Mouse (Mus musculus) embryonic facial prominence, embryonic 15.5 days (tissue): ENCODE measurements around the gene Bet1l. TPM values are rescaled to one million over a fixed set of nuclear protein-coding genes. Genes with fewer than 3 reads are reported as not detected.

ENCODE experiments used
- ATAC-seq: fragments of 200-750 bp; cut with Nextera tagmentation; 2 replicates; pipeline ENCODE4 v1.8.0; 2017; ENCODE audit warnings: low read depth, moderate TSS enrichment; ENCODE audit not compliant: insufficient number of reproducible peaks, low FRiP score, low TSS enrichment
- H3K27ac ChIP-seq: fragments of 300-500 bp; sonication (generic); replicated peaks from 2 replicates; pipeline ENCODE4 v1.5.1; 2015; ENCODE audit warnings: mild to moderate bottlenecking, inconsistent platforms
- H3K27me3 ChIP-seq: fragments of 300-500 bp; sonication (generic); 2 replicates; pipeline ENCODE4 v1.6.1; 2015; ENCODE audit warnings: inconsistent platforms
- H3K36me3 ChIP-seq: fragments of 300-500 bp; sonication (generic); 2 replicates; pipeline ENCODE4 v1.6.1; 2015; ENCODE audit warnings: mild to moderate bottlenecking, inconsistent platforms
- H3K4me1 ChIP-seq: fragments of 300-500 bp; sonication (generic); 2 replicates; pipeline ENCODE4 v1.6.1; 2015; ENCODE audit warnings: inconsistent platforms
- H3K4me2 ChIP-seq: fragments of 300-500 bp; sonication (generic); replicated peaks from 2 replicates; pipeline ENCODE4 v1.6.1; 2015; ENCODE audit warnings: mild to moderate bottlenecking, inconsistent platforms
- H3K4me3 ChIP-seq: fragments of 300-500 bp; sonication (generic); replicated peaks from 2 replicates; pipeline ENCODE4 v1.5.1; 2015; ENCODE audit warnings: mild to moderate bottlenecking, inconsistent platforms
- H3K9ac ChIP-seq: fragments of 300-500 bp; sonication (generic); 2 replicates; pipeline ENCODE4 v1.6.1; 2015; ENCODE audit warnings: inconsistent platforms
- H3K9me3 ChIP-seq: fragments of 300-500 bp; sonication (generic); replicated peaks from 2 replicates; pipeline ENCODE4 v1.6.1; 2016; ENCODE audit warnings: inconsistent platforms
- WGBS: fragments of 180-500 bp; shearing (Covaris S2); methylation state at CpG from one replicate; pipeline ENCODE4 v1.1.7; 2015; 5-methylcytosine and 5-hydroxymethylcytosine counted together
- polyA plus RNA-seq: library from polyadenylated mRNA; unstranded; fragments of >200 nt; fragmentation: Nextera tagmentation; extraction: Ambion mirVana; gene quantifications from 2 replicates; pipeline ENCODE4 v1.2.1, GENCODE M21; 2015

The Bet1l gene
- polyA plus RNA-seq, 1 experiment from 2014 or later, result 64.2 TPM

DNA sequence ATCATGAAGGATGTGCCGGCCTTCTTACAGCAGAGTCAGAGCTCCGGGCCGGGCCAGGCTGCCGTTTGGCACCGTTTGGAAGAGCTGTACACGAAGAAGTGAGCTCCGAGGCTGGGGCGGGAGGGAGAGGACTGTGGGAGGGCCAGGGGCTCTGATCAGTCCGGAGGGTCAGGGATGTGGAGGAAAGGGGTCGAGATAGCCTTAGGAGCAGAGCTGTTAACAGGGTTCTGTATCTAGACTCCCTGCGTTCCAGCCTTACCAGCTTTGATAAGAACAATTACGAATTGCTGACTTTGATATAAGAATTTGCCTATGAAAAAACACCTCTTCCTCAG, 25.1 kb upstream of the Bet1l start:
- peaks cover 12% of the 10 kb centered on the region for H3K4me1 ChIP-seq
- H3K9ac ChIP-seq, result peak overlapping the region; percentile 89
- no peaks in the 10 kb centered on the region for H3K9me3 ChIP-seq
- H3K27ac ChIP-seq, result peak overlapping the region; percentile 70
- peak overlapping the region; percentile 93 for H3K4me3 ChIP-seq
- WGBS, result 1% methylated on average over 12 of the region's 12 CpGs
- ATAC-seq, result peak; percentile 39
- H3K27me3 ChIP-seq, result no peaks in the 10 kb centered on the region
- peak overlapping the region; percentile 56 for H3K4me2 ChIP-seq
- peaks cover 19% of the 10 kb centered on the region for H3K36me3 ChIP-seq

DNA sequence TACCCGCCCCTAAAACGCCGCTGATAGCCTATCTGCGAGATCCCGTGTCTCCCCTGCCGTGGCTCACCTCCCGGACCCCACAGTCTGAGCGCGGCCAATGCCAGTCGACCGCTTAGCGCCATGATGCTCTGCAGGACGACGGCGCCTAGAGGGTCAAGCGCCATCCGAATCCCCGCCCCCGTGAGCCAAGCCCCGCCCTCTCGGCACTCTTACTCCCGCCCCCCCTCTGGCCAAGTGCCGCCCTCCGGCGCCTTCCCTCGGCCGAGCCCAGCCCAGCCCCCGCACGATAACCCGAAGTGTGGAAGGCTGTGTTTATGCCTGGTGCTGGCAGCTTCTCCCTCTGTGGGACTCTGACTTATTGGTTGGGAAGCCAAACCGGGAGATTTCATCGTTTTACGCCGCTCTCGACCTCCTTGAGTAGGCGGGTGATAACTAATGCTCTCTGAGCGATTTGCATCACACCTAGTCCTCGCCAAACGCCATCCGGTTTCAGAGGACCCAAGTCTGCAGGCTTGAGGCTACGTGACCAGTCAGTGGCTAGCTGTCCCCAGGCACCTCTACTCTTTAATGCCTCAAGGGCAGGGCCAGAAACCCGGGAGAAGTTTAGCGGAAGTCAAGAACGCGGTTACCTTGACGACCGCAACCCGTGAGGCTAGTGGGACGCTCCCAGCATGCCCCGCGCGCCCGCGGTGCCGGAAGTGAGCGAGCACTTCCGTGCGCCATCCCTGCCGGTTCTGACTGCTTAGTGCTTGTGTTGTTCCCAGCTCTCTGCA, 24.5 kb upstream of the Bet1l start, which contains the start of the genes Psmd13 and Sirt3:
TSS of gene Psmd13 (plus strand) at position 273 of the 773 bp plus-strand sequence.
TSS of gene Sirt3 (minus strand) at position 614 of the 773 bp plus-strand sequence.
- peak within 1 kb of the TSS; percentile 56 for H3K4me2 ChIP-seq
- H3K27ac ChIP-seq, result peak within 1 kb of the TSS; percentile 70
- H3K4me1 ChIP-seq, result peaks cover 12% of the 10 kb centered on the region
- H3K9me3 ChIP-seq, result no peaks in the 10 kb centered on the region
- under 1% methylated on average over 59 of the region's 59 CpGs for WGBS
- peak within 1 kb of the TSS; percentile 93 for H3K4me3 ChIP-seq
- peak; percentile 95 for ATAC-seq
- H3K27me3 ChIP-seq, result no peaks in the 10 kb centered on the region
- H3K9ac ChIP-seq, result peak within 1 kb of the TSS; percentile 89
- peaks cover 13% of the 10 kb centered on the region for H3K36me3 ChIP-seq

DNA sequence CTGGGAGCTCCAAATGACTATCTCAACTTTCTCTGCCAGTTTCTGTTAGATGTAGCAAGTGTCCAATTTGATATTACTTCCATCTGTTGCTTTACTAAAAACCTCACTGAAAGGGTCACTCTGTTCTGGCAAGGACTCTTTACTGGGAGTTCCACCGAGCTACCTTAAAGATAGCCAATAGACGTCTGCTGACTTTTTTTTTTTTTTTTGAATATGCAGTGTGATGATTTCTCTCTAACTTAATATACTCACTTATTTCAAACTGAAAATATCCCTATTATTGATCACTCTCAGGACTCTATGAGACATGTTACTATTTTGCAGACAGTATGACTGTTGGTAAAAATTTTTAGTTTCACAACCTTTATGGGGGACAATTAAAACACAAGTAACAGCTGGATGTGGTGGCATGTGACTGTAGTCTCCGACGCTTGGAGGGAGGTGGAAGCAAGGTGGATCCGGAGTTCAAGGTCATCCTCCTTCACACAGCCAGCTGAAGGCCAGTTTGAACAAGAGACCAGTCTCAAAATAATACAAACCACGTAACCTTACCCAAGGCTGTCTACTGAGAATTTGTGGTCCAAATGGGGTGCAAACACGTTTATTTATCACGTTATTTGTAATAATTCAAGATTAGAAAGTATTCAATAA, 23.6 kb upstream of the Bet1l start:
- Histone ChIP-seq H3K27me3 (no peaks in the 10 kb centered on the region), H3K9ac (peak overlapping the region; percentile 89), H3K36me3 (peaks cover 7% of the 10 kb centered on the region), H3K27ac (no peak overlapping the region), H3K4me1 (peaks cover 12% of the 10 kb centered on the region), H3K4me2 (peak overlapping the region; percentile 56), H3K9me3 (no peaks in the 10 kb centered on the region), H3K4me3 (peak overlapping the region; percentile 93)
- no peak for ATAC-seq
- 17% methylated on average over 8 of the region's 8 CpGs for WGBS

DNA sequence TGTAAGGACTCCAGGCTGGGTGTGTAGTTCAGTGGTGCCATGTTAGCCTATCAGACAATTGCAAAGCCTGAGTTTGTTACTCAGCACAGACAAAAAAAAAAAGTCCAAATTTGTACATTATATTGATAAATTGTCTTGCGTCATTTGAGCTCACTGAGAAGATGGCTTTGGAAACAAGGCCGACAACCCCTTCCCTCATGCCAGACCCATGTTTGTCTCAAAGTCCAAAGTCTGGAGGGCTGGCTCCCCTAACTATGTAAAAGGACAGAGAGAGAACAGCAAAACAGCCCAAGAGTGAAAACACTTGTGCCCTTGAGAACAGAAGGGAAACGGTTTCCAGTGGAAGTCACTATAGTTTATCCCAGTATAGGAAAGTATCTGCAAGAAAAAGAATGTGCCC, 23.0 kb upstream of the Bet1l start:
- 0 out of 2 replicates have a peak overlapping the region, but pooled peaks have one; percentile 56 for H3K4me2 ChIP-seq
- ATAC-seq, result no peak

DNA sequence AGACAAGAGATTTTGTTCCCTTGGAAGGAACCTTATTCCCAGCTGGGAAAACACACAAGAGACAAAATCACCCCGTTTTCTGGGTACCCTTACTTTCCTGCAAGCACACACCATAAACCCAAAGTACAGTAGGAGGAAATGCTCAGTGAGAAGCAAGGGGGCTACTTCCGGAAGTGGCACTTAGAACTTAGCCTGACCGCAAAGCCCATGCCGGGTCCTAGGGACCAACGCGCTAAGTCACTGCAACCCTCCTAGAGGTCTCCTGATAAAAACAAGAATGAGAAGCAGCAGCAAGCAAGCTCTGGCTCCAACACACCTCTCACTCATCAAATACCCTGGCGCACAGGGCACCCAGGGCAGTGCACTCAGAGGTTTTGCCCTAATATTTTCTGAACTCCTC, 22.0 kb upstream of the Bet1l start:
- no peak overlapping the region for H3K27ac ChIP-seq
- H3K4me1 ChIP-seq, result peaks cover 12% of the 10 kb centered on the region
- no peaks in the 10 kb centered on the region for H3K9me3 ChIP-seq
- peaks cover 14% of the 10 kb centered on the region; the same call in 1 of the 2 replicates for H3K36me3 ChIP-seq
- H3K4me2 ChIP-seq, result no peak overlapping the region
- H3K27me3 ChIP-seq, result no peaks in the 10 kb centered on the region
- ATAC-seq, result no peak
- H3K4me3 ChIP-seq, result no peak overlapping the region
- no peak overlapping the region for H3K9ac ChIP-seq
- WGBS, result 89% methylated on average over 7 of the region's 7 CpGs

More for the DNA sequence above, 23.0 kb upstream of the Bet1l start:
- Histone ChIP-seq H3K4me3 (no peak overlapping the region), H3K27ac (no peak overlapping the region), H3K9me3 (no peaks in the 10 kb centered on the region), H3K36me3 (peaks cover 7% of the 10 kb centered on the region; the same call in 1 of the 2 replicates), H3K4me1 (peaks cover 12% of the 10 kb centered on the region), H3K27me3 (no peaks in the 10 kb centered on the region), H3K9ac (no peak overlapping the region)
- 77% methylated on average over 3 of the region's 3 CpGs for WGBS

DNA sequence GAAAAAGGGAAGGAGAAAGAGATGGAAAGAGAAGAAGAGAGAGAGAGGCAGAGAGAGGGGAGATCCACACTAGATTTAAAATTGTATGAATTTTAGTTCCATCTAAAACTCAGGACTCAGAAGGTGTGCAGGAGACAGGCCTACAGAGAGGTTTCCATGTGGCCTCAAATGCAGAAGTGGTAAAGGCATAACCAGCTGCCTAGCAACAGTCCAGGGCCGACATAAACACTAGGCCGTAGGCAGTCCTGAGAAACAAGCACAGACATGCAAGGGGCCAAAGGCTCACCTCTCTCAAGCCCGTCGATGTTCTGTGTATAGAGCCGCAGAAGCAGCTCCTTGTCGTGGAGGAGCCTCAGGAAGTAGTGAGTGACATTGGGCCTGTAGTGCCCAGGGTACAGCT, 20.0 kb upstream of the Bet1l start:
- no peak for ATAC-seq
- Histone ChIP-seq H3K9ac (no peak overlapping the region), H3K27ac (no peak overlapping the region), H3K9me3 (no peaks in the 10 kb centered on the region), H3K4me2 (no peak overlapping the region), H3K4me1 (0 out of 2 replicates have a peak, but pooled peaks cover 3% of the 10 kb centered on the region), H3K27me3 (no peaks in the 10 kb centered on the region), H3K4me3 (no peak overlapping the region), H3K36me3 (peaks cover 16% of the 10 kb centered on the region; the same call in 1 of the 2 replicates)
- 63% methylated on average over 6 of the region's 6 CpGs for WGBS

DNA sequence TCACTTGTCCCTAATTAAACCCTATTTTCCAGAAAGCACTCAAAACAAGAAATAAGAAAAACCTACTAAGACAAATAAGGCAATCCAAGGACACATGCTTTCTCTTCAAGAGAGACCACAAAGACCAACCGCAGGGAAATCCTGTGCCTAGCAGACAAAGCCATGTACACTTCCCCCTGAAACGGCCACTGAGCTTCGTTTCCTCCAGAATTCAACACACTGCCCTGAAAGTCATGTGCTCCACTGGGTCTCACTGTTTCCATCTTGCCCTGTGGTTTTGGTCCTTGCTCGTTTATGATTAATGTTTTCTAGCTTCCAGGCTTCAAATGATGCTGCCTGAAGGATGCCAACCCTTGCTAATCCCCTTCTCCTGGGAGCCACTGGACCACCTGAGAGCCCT, 16.8 kb upstream of the Bet1l start:
- no peak overlapping the region for H3K4me3 ChIP-seq
- WGBS, result 82% methylated on average over 4 of the region's 4 CpGs
- no peaks in the 10 kb centered on the region for H3K9me3 ChIP-seq
- H3K36me3 ChIP-seq, result peaks cover 23% of the 10 kb centered on the region
- no peak overlapping the region for H3K27ac ChIP-seq
- H3K4me1 ChIP-seq, result no peaks in the 10 kb centered on the region
- no peak overlapping the region for H3K9ac ChIP-seq
- no peak for ATAC-seq
- no peak overlapping the region for H3K4me2 ChIP-seq
- H3K27me3 ChIP-seq, result no peaks in the 10 kb centered on the region

DNA sequence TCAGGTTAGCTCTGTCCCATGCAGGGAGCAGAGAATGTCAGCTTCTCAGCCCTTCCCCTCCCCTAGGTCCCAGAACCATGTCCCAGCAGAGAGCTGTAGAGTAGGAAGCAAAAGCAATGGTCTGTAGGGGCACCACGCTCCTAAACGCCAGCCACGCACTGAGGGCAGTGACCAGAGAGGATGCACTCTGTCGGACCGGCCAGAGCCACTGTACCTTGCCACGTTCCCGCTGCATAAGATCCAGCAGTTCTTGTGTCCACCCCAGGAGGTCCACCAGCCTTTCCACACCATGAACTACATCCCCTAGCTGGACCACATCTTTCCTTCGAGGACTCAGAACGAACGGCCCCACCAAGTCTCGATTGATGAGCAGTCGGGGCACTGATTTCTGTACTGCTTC, 7.4 kb upstream of the Bet1l start:
- H3K4me1 ChIP-seq, result peaks cover 4% of the 10 kb centered on the region; the same call in 1 of the 2 replicates
- no peak overlapping the region for H3K4me3 ChIP-seq
- peaks cover 68% of the 10 kb centered on the region for H3K36me3 ChIP-seq
- no peaks in the 10 kb centered on the region for H3K9me3 ChIP-seq
- ATAC-seq, result no peak
- H3K9ac ChIP-seq, result no peak overlapping the region
- no peak overlapping the region for H3K4me2 ChIP-seq
- no peak overlapping the region for H3K27ac ChIP-seq
- WGBS, result 89% methylated on average over 12 of the region's 12 CpGs
- no peaks in the 10 kb centered on the region for H3K27me3 ChIP-seq

DNA sequence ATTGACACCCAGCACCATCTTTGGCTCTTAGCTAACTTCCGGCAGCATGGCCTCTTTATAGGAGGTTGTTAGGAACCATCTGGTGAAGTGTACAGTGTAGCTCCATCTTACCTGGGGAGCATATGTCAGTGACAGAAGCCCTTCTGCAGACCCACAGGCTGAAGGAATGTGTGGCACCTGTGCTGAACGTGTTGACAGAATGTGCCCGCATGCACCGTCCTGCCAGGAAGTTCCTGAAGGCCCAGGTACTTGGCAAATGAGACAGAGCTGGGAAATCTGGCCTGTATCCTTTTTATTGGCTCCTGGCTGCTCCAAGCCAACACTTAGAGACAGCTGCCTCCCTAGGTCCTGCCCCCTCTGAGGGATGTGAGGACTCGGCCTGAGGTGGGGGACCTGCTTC, 3.4 kb upstream of the Bet1l start:
- Histone ChIP-seq H3K4me3 (no peak overlapping the region), H3K9me3 (no peaks in the 10 kb centered on the region), H3K27ac (no peak overlapping the region), H3K9ac (no peak overlapping the region), H3K36me3 (peaks cover 64% of the 10 kb centered on the region), H3K4me2 (no peak overlapping the region), H3K27me3 (no peaks in the 10 kb centered on the region), H3K4me1 (peaks cover 24% of the 10 kb centered on the region)
- no peak for ATAC-seq
- WGBS, result 84% methylated on average over 5 of the region's 5 CpGs

DNA sequence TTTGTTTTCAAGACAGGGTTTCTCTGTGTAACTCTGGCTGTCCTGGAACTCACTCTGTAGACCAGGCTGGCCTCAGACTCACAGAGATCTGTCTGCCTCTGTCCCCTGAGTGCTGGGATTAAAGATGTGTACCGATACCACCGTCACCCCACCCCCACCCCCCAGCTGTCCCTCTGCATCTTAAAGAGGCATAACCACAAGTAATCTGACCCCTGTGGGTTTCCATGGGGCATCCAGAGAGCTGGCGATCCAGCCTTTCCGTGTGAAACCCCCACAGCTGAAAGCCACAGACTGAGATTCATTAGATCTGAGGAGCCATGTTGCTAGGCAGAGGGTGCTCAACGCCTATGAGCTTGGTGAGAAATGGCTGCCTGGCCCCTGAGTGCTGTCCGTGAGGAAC, 2.6 kb upstream of the Bet1l start:
- Histone ChIP-seq H3K4me2 (no peak overlapping the region), H3K27ac (no peak overlapping the region), H3K9me3 (no peaks in the 10 kb centered on the region), H3K9ac (no peak overlapping the region), H3K4me3 (no peak overlapping the region), H3K27me3 (no peaks in the 10 kb centered on the region), H3K36me3 (peaks cover 62% of the 10 kb centered on the region), H3K4me1 (peaks cover 30% of the 10 kb centered on the region)
- 48% methylated on average over 6 of the region's 6 CpGs for WGBS
- ATAC-seq, result no peak

DNA sequence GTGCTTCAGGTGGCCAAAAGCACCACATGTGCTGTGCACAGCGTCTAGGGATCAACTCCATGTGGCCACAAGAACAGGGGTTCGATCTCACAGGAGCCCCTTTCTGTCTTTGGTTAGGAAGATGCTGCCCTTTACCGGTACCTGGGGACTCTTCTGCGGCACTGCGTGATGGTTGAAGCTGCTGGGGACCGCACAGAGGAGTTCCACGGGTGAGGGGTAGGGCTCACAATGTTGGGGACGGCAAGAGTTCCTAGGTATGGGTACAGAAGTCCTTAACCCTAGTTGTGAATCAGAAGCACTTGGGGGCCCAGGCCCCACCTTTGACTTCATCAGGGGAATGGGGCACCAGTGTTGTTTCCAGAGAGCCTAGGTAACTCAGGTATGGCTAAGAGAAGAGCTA, 1.4 kb upstream of the Bet1l start:
- H3K36me3 ChIP-seq, result peaks cover 59% of the 10 kb centered on the region
- no peak overlapping the region for H3K27ac ChIP-seq
- peaks cover 34% of the 10 kb centered on the region for H3K4me1 ChIP-seq
- peak overlapping the region; percentile 99 for H3K4me2 ChIP-seq
- ATAC-seq, result no peak
- WGBS, result 95% methylated on average over 8 of the region's 8 CpGs
- no peaks in the 10 kb centered on the region for H3K9me3 ChIP-seq
- peak overlapping the region; percentile 85; the same call in 1 of the 2 replicates for H3K9ac ChIP-seq
- peak overlapping the region; percentile 90 for H3K4me3 ChIP-seq
- no peaks in the 10 kb centered on the region for H3K27me3 ChIP-seq
